Comparison of ENCODE assay signal across 8 mouse cellular contexts in genomic region chr1:72141893-72142480, GRCm38 (mm10).
DNase-seq lines count a peak whose midpoint lies in the region; ATAC-seq lines count a peak whose summit lies in the region.

No protein-coding gene starts in this region.

- peak overlapping the region; percentile 70 for H3K4me2 ChIP-seq in heart, embryonic 12.5 days
- peak overlapping the region; percentile 49 for H3K4me2 ChIP-seq in kidney, embryonic 16.5 days (replicated peaks; ENCODE audit: low read depth, low read length)
- H3K4me2 ChIP-seq in liver, embryonic 16.5 days (ENCODE audit: low read depth, low read length): peak overlapping the region; percentile 30; the same call in 1 of the 2 replicates
- peak overlapping the region; percentile 50 for H3K4me2 ChIP-seq in neural tube, embryonic 13.5 days

- 8% methylated on average over 11 of the region's 11 CpGs for WGBS in heart, embryonic 12.5 days
- WGBS in kidney, embryonic 16.5 days: 5% methylated on average over 11 of the region's 11 CpGs
- WGBS in liver, embryonic 16.5 days (ENCODE audit: insufficient replicate concordance): 5% methylated on average over 11 of the region's 11 CpGs
- WGBS in neural tube, embryonic 13.5 days: 4% methylated on average over 11 of the region's 11 CpGs

- no peaks in the 10 kb centered on the region for H3K9me3 ChIP-seq in heart, embryonic 12.5 days (replicated peaks)
- H3K9me3 ChIP-seq in kidney, embryonic 16.5 days (ENCODE audit: low read length): no peaks in the 10 kb centered on the region
- H3K9me3 ChIP-seq in liver, embryonic 16.5 days (replicated peaks; ENCODE audit: control insufficient read depth, low read length): no peaks in the 10 kb centered on the region
- no peaks in the 10 kb centered on the region for H3K9me3 ChIP-seq in neural tube, embryonic 13.5 days

- H3K27ac ChIP-seq in heart, embryonic 12.5 days (ENCODE audit: poor library complexity, severe bottlenecking): no peak overlapping the region
- no peak overlapping the region for H3K27ac ChIP-seq in kidney, embryonic 16.5 days (ENCODE audit: low read length)
- H3K27ac ChIP-seq in liver, embryonic 16.5 days (ENCODE audit: low read length): no peak overlapping the region
- H3K27ac ChIP-seq in neural tube, embryonic 13.5 days (replicated peaks): no peak overlapping the region; the same call in 1 of the 2 replicates

- no peaks in the 10 kb centered on the region for H3K36me3 ChIP-seq in heart, embryonic 12.5 days
- no peaks in the 10 kb centered on the region for H3K36me3 ChIP-seq in kidney, embryonic 16.5 days (ENCODE audit: insufficient read depth, low read length)
- H3K36me3 ChIP-seq in liver, embryonic 16.5 days (ENCODE audit: control insufficient read depth, insufficient read depth): no peaks in the 10 kb centered on the region
- no peaks in the 10 kb centered on the region for H3K36me3 ChIP-seq in neural tube, embryonic 13.5 days

- H3K9ac ChIP-seq in heart, embryonic 12.5 days: peak overlapping the region; percentile 65
- no peak overlapping the region; the same call in 1 of the 2 replicates for H3K9ac ChIP-seq in kidney, embryonic 16.5 days (replicated peaks; ENCODE audit: low read length)
- no peak overlapping the region for H3K9ac ChIP-seq in liver, embryonic 16.5 days (ENCODE audit: low read depth, low read length)
- peak overlapping the region; percentile 56; the same call in 1 of the 2 replicates for H3K9ac ChIP-seq in neural tube, embryonic 13.5 days

- no peaks in the 10 kb centered on the region for H3K27me3 ChIP-seq in heart, embryonic 12.5 days (replicated peaks)
- no peaks in the 10 kb centered on the region for H3K27me3 ChIP-seq in kidney, embryonic 16.5 days (ENCODE audit: insufficient read depth, low read length)
- no peaks in the 10 kb centered on the region for H3K27me3 ChIP-seq in liver, embryonic 16.5 days (ENCODE audit: control insufficient read depth, insufficient read depth, low read depth, low read length)
- H3K27me3 ChIP-seq in neural tube, embryonic 13.5 days: no peaks in the 10 kb centered on the region

- ATAC-seq in CD4-positive, CD25-positive, alpha-beta regulatory T cell, adult 4 months: peak; percentile 41
- ATAC-seq in heart, embryonic 12.5 days (ENCODE audit: insufficient number of reproducible peaks, low FRiP score): no peak
- ATAC-seq in kidney, embryonic 16.5 days (ENCODE audit: low FRiP score, low TSS enrichment): 0 out of 2 replicates have a peak, but pooled peaks have one; percentile 42
- no peak for ATAC-seq in liver, embryonic 16.5 days (ENCODE audit: low read depth)
- peak; percentile 87 for ATAC-seq in neural tube, embryonic 13.5 days (ENCODE audit: low read depth)
- ATAC-seq in activated CD4-positive, CD25-positive, alpha-beta regulatory T cell, adult 4 months: no peak

- H3K4me3 ChIP-seq in heart, embryonic 12.5 days: peak overlapping the region; percentile 31
- peak overlapping the region; percentile 25 for H3K4me3 ChIP-seq in kidney, embryonic 16.5 days (ENCODE audit: low read length)
- H3K4me3 ChIP-seq in liver, embryonic 16.5 days (ENCODE audit: low read depth, low read length): no peak overlapping the region
- H3K4me3 ChIP-seq in neural tube, embryonic 13.5 days: peak overlapping the region; percentile 25

- peak; percentile 51 for DNase-seq in Muller cell, postnatal 12 days (ENCODE audit: inconsistent ontology term)
- peak; percentile 36 to 60 for DNase-seq in cerebellum, postnatal 4 days (ENCODE audit: low spot score in 2 of 2)

- peaks cover 2% of the 10 kb centered on the region; the same call in 1 of the 2 replicates for H3K4me1 ChIP-seq in heart, embryonic 12.5 days (replicated peaks)
- no peaks in the 10 kb centered on the region for H3K4me1 ChIP-seq in kidney, embryonic 16.5 days (ENCODE audit: insufficient read depth, low read length)
- H3K4me1 ChIP-seq in liver, embryonic 16.5 days (ENCODE audit: control insufficient read depth, low read depth, low read length): no peaks in the 10 kb centered on the region
- peaks cover 2% of the 10 kb centered on the region; the same call in 1 of the 2 replicates for H3K4me1 ChIP-seq in neural tube, embryonic 13.5 days (replicated peaks)

Comparison
In these comparisons a context has a peak if more than half of its experiments do, and no peak if none do; other contexts are left out.
1. ATAC-seq: peak in CD4-positive, CD25-positive, alpha-beta regulatory T cell, adult 4 months (single experiment), kidney, embryonic 16.5 days (single experiment) and neural tube, embryonic 13.5 days (single experiment); none in heart, embryonic 12.5 days (single experiment), liver, embryonic 16.5 days (single experiment) and activated CD4-positive, CD25-positive, alpha-beta regulatory T cell, adult 4 months (single experiment).
2. H3K9ac ChIP-seq: peak in heart, embryonic 12.5 days (single experiment) and neural tube, embryonic 13.5 days (single experiment); none in kidney, embryonic 16.5 days (single experiment) and liver, embryonic 16.5 days (single experiment).
3. Peak in every context shown above with its lines, with median percentiles within 50 percentile points of each other: H3K4me2 ChIP-seq.